Mouse (Mus musculus): ENCODE measurements around the gene Ston1. TPM values are rescaled to one million over a fixed set of nuclear protein-coding genes. Genes with fewer than 3 reads are reported as not detected.

Gene Ston1
- polyA plus RNA-seq, 1 experiment from 2014 or later, result 11.1 TPM

DNA sequence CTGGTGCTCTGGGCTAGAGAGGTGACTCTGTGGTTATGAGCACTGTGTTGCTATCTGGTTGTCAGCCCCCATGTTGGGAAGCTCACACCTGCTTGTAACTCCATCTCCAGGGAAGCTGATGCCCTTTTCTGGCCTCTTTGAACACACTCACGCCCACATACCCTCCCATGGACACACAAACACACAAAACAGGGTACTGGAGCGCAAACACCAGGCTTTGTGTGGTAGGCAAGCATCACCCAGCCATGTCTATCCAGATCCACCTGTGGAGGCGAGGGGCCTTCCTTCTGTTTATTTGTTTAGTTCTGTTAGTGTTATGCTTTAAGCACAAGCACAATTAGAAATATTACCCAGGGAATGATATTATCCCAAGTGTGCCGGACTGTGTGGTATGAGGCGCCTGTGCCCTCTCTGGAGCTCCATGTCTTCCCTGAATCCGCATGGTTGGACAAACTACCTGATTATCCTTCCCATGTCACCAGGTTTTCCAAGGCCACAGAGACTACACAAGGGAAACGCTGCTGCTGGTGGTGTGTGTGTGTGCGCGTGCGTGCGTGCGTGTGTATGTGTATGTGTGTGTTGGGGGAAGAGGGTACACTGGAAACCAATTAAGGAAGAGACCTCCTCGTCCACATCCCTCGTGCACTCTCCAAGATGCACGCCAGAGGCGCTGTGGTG, 801 bp upstream of the Ston1 start:
- peak overlapping the region; percentile 74 for H3K4me2 ChIP-seq
- no peaks in the 10 kb centered on the region for H3K36me3 ChIP-seq (ENCODE audit: control insufficient read depth, insufficient read depth, low read length)
- H3K27me3 ChIP-seq (ENCODE audit: control insufficient read depth, insufficient read depth, low read length), result no peaks in the 10 kb centered on the region
- peak overlapping the region; percentile 72; the same call in 1 of the 2 replicates for H3K9ac ChIP-seq (ENCODE audit: low read depth, low read length)
- peaks cover 13% of the 10 kb centered on the region for H3K4me1 ChIP-seq (ENCODE audit: control insufficient read depth, insufficient read depth, low read length)
- 24% methylated on average over 16 of the region's 16 CpGs for WGBS (ENCODE audit: insufficient replicate concordance)
- H3K27ac ChIP-seq (ENCODE audit: low read depth, low read length), result peak overlapping the region; percentile 89
- peak overlapping the region; percentile 52 for H3K4me3 ChIP-seq (ENCODE audit: low read depth, low read length)
- no peaks in the 10 kb centered on the region for H3K9me3 ChIP-seq (replicated peaks; ENCODE audit: control insufficient read depth, low read length)
- ATAC-seq (replicated peaks; ENCODE audit: insufficient number of reproducible peaks, low FRiP score, low TSS enrichment), result no peak; the same call in 1 of the 2 replicates

DNA sequence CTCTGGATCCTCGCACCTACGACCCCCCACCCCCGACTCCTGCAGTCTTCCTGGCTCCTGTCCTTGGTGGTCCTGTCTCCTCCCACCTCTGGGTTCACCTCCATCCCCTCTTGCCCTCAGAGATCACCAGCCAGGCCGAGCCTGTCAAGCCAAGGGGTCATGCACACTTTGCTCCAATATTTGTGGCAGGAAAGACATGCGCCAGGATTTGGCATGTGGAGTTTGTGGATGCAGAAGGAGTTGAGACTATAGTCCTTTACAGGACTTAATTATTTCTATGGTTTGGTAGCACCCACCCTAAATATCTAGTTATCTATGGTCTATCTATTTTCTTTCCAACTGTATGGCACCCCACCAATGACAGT, 554 bp downstream of the Ston1 start:
- Histone ChIP-seq H3K27ac (ENCODE audit: low read depth, low read length) (peak overlapping the region; percentile 89), H3K4me2 (peak overlapping the region; percentile 74), H3K27me3 (ENCODE audit: control insufficient read depth, insufficient read depth, low read length) (no peaks in the 10 kb centered on the region), H3K36me3 (ENCODE audit: control insufficient read depth, insufficient read depth, low read length) (no peaks in the 10 kb centered on the region), H3K4me1 (ENCODE audit: control insufficient read depth, insufficient read depth, low read length) (peaks cover 13% of the 10 kb centered on the region), H3K4me3 (ENCODE audit: low read depth, low read length) (peak overlapping the region; percentile 52), H3K9me3 (replicated peaks; ENCODE audit: control insufficient read depth, low read length) (no peaks in the 10 kb centered on the region), H3K9ac (ENCODE audit: low read depth, low read length) (peak overlapping the region; percentile 72)
- no peak for ATAC-seq (replicated peaks; ENCODE audit: insufficient number of reproducible peaks, low FRiP score, low TSS enrichment)
- WGBS (ENCODE audit: insufficient replicate concordance), result 4% methylated on average over 5 of the region's 5 CpGs

DNA sequence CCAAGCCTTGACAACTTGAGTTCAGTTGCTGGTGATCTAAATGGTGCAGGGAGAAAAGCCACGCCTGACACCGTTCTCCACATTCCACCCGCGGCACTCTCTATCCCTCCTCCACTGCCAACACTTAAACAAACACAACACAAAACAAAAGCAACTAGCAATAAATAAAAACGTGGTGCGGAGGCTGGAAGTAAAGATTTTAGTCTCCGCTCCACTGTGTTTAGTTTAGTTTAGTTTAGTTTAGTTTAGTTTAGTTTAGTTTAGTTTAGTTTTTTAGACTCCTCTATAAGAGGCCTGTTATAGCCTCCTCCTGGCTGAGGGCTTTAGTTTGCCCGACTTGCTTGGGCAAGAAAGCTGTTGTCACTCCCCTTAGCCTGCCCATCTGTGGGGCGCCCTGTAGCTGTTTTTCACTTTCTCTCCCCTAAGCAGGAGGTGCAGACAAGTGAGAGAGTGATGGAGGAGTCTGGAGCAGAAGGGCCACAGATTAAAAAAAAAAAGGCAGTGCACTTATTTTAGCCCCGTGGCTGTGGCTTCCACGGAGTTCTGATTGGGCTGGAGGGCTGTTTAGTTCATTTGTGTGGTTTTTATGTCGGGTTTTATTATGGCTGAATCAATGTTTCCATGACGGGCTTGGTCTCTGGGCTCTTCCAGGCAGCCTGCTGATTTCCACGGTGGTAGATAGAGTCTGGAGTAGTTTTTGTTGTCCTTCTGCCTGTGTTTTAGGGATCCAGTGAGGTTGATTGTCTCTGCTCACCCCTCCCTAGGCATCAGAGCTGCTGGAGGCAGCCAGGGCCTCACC, 1.3 kb downstream of the Ston1 start:
- peak overlapping the region; percentile 52 for H3K4me3 ChIP-seq (ENCODE audit: low read depth, low read length)
- H3K36me3 ChIP-seq (ENCODE audit: control insufficient read depth, insufficient read depth, low read length), result no peaks in the 10 kb centered on the region
- no peaks in the 10 kb centered on the region for H3K27me3 ChIP-seq (ENCODE audit: control insufficient read depth, insufficient read depth, low read length)
- peak overlapping the region; percentile 74 for H3K4me2 ChIP-seq
- H3K9me3 ChIP-seq (replicated peaks; ENCODE audit: control insufficient read depth, low read length), result no peaks in the 10 kb centered on the region
- H3K4me1 ChIP-seq (ENCODE audit: control insufficient read depth, insufficient read depth, low read length), result peaks cover 13% of the 10 kb centered on the region
- no peak for ATAC-seq (replicated peaks; ENCODE audit: insufficient number of reproducible peaks, low FRiP score, low TSS enrichment)
- H3K27ac ChIP-seq (ENCODE audit: low read depth, low read length), result peak overlapping the region; percentile 74
- H3K9ac ChIP-seq (ENCODE audit: low read depth, low read length), result peak overlapping the region; percentile 64
- 17% methylated on average over 14 of the region's 14 CpGs for WGBS (ENCODE audit: insufficient replicate concordance)

DNA sequence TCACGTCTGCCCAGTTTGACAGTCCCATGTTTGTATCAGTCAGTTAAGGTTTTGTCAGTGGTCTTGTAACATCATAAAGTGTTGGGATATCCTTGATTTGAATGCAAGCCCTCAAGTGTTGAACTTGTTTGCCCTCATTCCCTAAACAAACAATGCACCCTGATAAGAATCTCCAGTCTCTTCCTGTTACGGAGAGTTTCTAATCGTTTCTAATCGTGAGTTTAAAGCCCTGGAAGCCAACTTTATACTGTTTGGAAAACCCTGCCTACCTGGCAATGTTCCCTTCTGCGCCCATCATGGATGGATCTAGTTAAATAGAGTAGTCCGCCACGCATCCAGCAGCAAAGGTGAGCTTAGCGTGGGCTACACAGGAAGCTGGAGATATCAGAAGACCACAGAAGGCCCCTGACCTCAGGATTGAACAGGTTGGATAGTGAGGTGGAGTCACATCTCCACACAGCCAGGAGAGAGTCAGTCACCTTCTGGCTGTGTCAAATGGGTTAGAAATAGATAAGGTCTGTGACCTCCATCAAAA, 3.1 kb downstream of the Ston1 start:
- no peak for ATAC-seq (replicated peaks; ENCODE audit: insufficient number of reproducible peaks, low FRiP score, low TSS enrichment)

DNA sequence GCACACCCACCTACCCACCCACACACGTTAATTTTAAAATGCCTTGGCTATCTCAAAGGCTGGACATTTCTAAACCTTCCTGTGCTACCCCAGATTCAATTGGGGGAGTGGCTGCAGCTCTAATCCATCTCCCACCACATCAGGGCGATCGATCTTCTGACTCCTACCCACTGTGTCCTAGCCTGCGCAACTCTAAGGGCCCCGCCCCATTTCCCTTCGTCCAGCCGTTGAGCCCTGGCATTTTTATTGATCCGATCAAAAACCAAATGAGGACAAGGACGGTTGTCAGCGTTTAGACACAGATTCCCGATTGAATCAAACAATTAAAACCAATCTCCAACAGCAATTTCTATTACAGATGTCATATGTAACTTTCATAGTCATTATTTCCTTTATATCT, 6.5 kb downstream of the Ston1 start:
- no peak for ATAC-seq (replicated peaks; ENCODE audit: insufficient number of reproducible peaks, low FRiP score, low TSS enrichment)
- Histone ChIP-seq H3K36me3 (ENCODE audit: control insufficient read depth, insufficient read depth, low read length) (no peaks in the 10 kb centered on the region), H3K4me3 (ENCODE audit: low read depth, low read length) (no peak overlapping the region), H3K27me3 (ENCODE audit: control insufficient read depth, insufficient read depth, low read length) (no peaks in the 10 kb centered on the region), H3K4me2 (no peak overlapping the region), H3K4me1 (ENCODE audit: control insufficient read depth, insufficient read depth, low read length) (peaks cover 11% of the 10 kb centered on the region), H3K27ac (ENCODE audit: low read depth, low read length) (no peak overlapping the region), H3K9me3 (replicated peaks; ENCODE audit: control insufficient read depth, low read length) (no peaks in the 10 kb centered on the region), H3K9ac (ENCODE audit: low read depth, low read length) (no peak overlapping the region)
- 87% methylated on average over 11 of the region's 11 CpGs for WGBS (ENCODE audit: insufficient replicate concordance)

More for the DNA sequence above, 3.1 kb downstream of the Ston1 start:
- no peak overlapping the region for H3K4me2 ChIP-seq
- WGBS (ENCODE audit: insufficient replicate concordance), result 59% methylated on average over 8 of the region's 8 CpGs
- no peak overlapping the region for H3K9ac ChIP-seq (ENCODE audit: low read depth, low read length)
- no peaks in the 10 kb centered on the region for H3K27me3 ChIP-seq (ENCODE audit: control insufficient read depth, insufficient read depth, low read length)
- H3K36me3 ChIP-seq (ENCODE audit: control insufficient read depth, insufficient read depth, low read length), result no peaks in the 10 kb centered on the region
- H3K27ac ChIP-seq (ENCODE audit: low read depth, low read length), result no peak overlapping the region
- H3K4me1 ChIP-seq (ENCODE audit: control insufficient read depth, insufficient read depth, low read length), result peaks cover 13% of the 10 kb centered on the region
- no peaks in the 10 kb centered on the region for H3K9me3 ChIP-seq (replicated peaks; ENCODE audit: control insufficient read depth, low read length)
- no peak overlapping the region for H3K4me3 ChIP-seq (ENCODE audit: low read depth, low read length)

DNA sequence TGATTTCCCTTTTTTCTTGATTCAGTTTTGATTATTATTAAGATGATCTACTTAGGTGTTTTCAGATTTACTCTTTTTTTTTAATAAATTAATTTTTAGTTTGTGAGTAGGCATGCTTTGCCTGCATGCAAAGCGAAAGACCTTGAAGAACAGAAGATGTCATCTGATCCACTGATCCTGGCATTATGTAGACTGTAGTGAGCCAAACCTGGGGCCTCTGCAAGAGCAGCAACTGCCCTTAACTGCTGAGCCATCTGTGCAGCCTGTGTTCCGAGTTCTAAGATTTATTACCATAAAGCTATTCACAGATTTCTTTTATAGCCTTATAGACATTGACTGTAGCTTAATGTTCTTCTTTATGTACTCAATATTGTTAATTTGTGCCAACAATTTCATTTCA, 8.6 kb downstream of the Ston1 start:
- no peak for ATAC-seq (replicated peaks; ENCODE audit: insufficient number of reproducible peaks, low FRiP score, low TSS enrichment)
- no peak overlapping the region for H3K4me3 ChIP-seq (ENCODE audit: low read depth, low read length)
- H3K36me3 ChIP-seq (ENCODE audit: control insufficient read depth, insufficient read depth, low read length), result no peaks in the 10 kb centered on the region
- H3K4me2 ChIP-seq, result no peak overlapping the region
- no peak overlapping the region for H3K27ac ChIP-seq (ENCODE audit: low read depth, low read length)
- H3K4me1 ChIP-seq (ENCODE audit: control insufficient read depth, insufficient read depth, low read length), result peaks cover 4% of the 10 kb centered on the region; the same call in 1 of the 2 replicates
- WGBS (ENCODE audit: insufficient replicate concordance), result 85% methylated on average over 2 of the region's 2 CpGs
- H3K9ac ChIP-seq (ENCODE audit: low read depth, low read length), result no peak overlapping the region
- H3K9me3 ChIP-seq (replicated peaks; ENCODE audit: control insufficient read depth, low read length), result no peaks in the 10 kb centered on the region
- H3K27me3 ChIP-seq (ENCODE audit: control insufficient read depth, insufficient read depth, low read length), result no peaks in the 10 kb centered on the region

DNA sequence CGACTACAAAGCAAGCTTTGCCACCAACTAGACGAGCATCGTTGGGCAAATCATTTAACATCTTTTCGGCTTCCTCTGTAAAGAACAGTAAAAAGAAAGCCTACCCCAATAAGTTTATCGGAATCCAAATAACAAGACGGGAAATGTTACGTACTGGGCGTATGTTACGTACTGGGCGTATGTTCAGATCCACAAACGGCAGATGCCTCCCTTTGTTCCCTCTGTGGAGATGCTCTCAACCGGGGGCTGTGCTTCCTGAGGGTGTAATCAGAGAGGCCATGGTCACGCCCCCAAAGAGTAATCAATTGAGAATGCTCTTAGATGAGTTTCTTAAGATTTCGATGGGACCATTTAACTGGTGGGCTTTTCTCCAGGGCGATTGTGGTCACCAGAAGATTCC, 11.9 kb downstream of the Ston1 start:
- 84% methylated on average over 15 of the region's 15 CpGs for WGBS (ENCODE audit: insufficient replicate concordance)
- no peak overlapping the region for H3K4me2 ChIP-seq
- no peaks in the 10 kb centered on the region for H3K9me3 ChIP-seq (replicated peaks; ENCODE audit: control insufficient read depth, low read length)
- no peak overlapping the region for H3K27ac ChIP-seq (ENCODE audit: low read depth, low read length)
- no peaks in the 10 kb centered on the region for H3K27me3 ChIP-seq (ENCODE audit: control insufficient read depth, insufficient read depth, low read length)
- H3K9ac ChIP-seq (ENCODE audit: low read depth, low read length), result no peak overlapping the region
- H3K4me1 ChIP-seq (ENCODE audit: control insufficient read depth, insufficient read depth, low read length), result peaks cover 4% of the 10 kb centered on the region; the same call in 1 of the 2 replicates
- no peak for ATAC-seq (replicated peaks; ENCODE audit: insufficient number of reproducible peaks, low FRiP score, low TSS enrichment)
- H3K4me3 ChIP-seq (ENCODE audit: low read depth, low read length), result no peak overlapping the region
- H3K36me3 ChIP-seq (ENCODE audit: control insufficient read depth, insufficient read depth, low read length), result no peaks in the 10 kb centered on the region

DNA sequence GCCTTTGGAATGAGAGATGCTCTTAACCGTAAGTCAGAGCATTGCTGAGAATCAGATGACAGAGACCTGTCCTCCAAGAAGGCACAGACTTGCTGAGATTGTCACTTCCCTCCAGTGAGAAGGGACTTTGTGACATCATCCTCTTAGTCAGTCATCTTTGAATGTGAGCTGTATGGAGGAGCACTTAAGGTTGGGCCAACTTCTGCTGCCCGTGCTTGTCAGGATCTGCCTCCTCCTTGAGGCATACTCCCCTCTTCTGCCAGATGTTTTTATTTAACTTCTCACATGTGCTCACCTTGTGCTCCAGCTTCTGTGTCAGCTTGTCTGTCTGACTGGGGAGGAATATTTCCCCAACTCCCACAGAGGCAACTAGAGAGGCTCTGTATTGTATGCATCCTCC, 13.6 kb downstream of the Ston1 start:
- no peak for ATAC-seq (replicated peaks; ENCODE audit: insufficient number of reproducible peaks, low FRiP score, low TSS enrichment)
- 61% methylated on average over 2 of the region's 2 CpGs for WGBS (ENCODE audit: insufficient replicate concordance)

More for the DNA sequence above, 13.6 kb downstream of the Ston1 start:
- H3K4me2 ChIP-seq, result no peak overlapping the region
- H3K27me3 ChIP-seq (ENCODE audit: control insufficient read depth, insufficient read depth, low read length), result no peaks in the 10 kb centered on the region
- no peaks in the 10 kb centered on the region for H3K36me3 ChIP-seq (ENCODE audit: control insufficient read depth, insufficient read depth, low read length)
- H3K9ac ChIP-seq (ENCODE audit: low read depth, low read length), result no peak overlapping the region
- peaks cover 4% of the 10 kb centered on the region; the same call in 1 of the 2 replicates for H3K4me1 ChIP-seq (ENCODE audit: control insufficient read depth, insufficient read depth, low read length)
- no peaks in the 10 kb centered on the region for H3K9me3 ChIP-seq (replicated peaks; ENCODE audit: control insufficient read depth, low read length)
- no peak overlapping the region for H3K4me3 ChIP-seq (ENCODE audit: low read depth, low read length)
- no peak overlapping the region for H3K27ac ChIP-seq (ENCODE audit: low read depth, low read length)

All from heart, embryonic 11.5 days (tissue).